Mouse (Mus musculus): ENCODE results near the gene Tmem94. TPM values are rescaled to one million over a fixed set of nuclear protein-coding genes. Genes with fewer than 3 reads are reported as not detected.
A peak's percentile ranks its signal among the peaks of the same experiment; 100 is the strongest.

Gene Tmem94
- polyA plus RNA-seq, 1 experiment from 2014 or later: 22.0 TPM

GRCm38 (mm10) chr11:115819915-115820623, 54.8 kb downstream of the Tmem94 start:
- H3K36me3 ChIP-seq (ENCODE audit: control insufficient read depth, insufficient read depth, low read length): peaks cover 14% of the 10 kb centered on the region
- 92% methylated on average over 16 of the region's 16 CpGs for WGBS

GRCm38 (mm10) chr11:115821001-115821400, 55.8 kb downstream of the Tmem94 start:
- 85% methylated on average over 4 of the region's 4 CpGs for WGBS
- no peak for ATAC-seq

More at GRCm38 (mm10) chr11:115819915-115820623, 54.8 kb downstream of the Tmem94 start:
- H3K4me1 ChIP-seq (ENCODE audit: control insufficient read depth, insufficient read depth, low read depth, low read length): peaks cover 23% of the 10 kb centered on the region
- H3K27ac ChIP-seq (ENCODE audit: low read depth, low read length): no peak overlapping the region
- H3K4me3 ChIP-seq (ENCODE audit: low read length): no peak overlapping the region
- no peak for ATAC-seq
- H3K9me3 ChIP-seq (ENCODE audit: control insufficient read depth, low read length): no peaks in the 10 kb centered on the region
- no peak overlapping the region for H3K9ac ChIP-seq (ENCODE audit: low read depth, low read length)
- peaks cover 14% of the 10 kb centered on the region for H3K27me3 ChIP-seq (replicated peaks; ENCODE audit: control insufficient read depth, insufficient read depth, low read length)
- H3K4me2 ChIP-seq (ENCODE audit: low read length): no peak overlapping the region

DNA sequence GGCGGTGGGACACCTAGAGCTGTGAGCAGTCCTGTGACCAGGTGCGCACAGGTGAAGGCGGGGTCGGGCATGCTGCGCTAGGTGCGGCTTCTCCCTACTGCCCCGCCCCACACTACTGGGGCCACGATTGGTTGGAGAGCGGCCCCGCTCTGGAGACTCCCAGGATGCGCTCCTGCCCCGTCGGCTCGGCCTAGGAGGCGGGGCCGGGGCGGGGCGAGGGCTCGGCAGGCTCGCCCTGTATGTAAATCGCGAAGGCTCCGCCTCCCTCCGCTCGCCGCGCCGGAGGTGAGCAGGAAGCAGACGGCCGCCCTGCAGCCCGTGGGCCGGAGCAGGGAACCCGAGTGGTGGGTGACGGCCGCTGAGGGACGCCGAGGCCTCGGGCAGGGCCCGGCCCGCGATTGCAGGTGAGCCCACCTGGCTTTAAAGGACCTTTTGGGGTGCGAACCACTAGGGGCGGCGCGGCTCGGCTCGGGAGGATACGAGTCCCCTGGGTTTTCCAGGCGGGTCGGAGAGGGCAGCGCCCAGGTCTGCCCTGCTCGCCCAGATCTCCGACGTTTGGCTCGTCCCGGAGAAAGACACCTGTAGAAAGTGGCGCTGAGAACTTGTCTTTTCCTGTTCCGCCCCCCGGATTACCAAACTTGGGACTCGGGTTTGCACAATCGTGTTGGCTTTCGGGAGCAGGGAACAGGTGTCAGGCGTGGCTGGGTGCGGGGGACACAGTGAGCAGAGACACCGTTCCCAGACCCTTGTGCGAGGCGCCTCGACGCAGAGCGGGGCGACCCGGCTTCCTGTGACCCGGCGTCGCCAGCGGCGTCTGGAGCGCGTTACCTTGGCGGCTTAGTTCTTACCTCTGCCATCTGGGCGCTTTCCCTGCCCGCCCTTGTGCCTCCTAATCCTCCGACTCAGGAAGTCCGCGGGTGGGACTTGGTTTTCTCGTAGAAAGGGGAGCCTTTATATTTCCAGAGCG, 58.8 kb downstream of the Tmem94 start, which contains the start of gene Llgl2:
Llgl2 (plus strand) TSS at position 276 of the 967 bp plus-strand sequence.
- peaks cover 25% of the 10 kb centered on the region for H3K27me3 ChIP-seq (replicated peaks; ENCODE audit: control insufficient read depth, insufficient read depth, low read length)
- peaks cover 14% of the 10 kb centered on the region for H3K36me3 ChIP-seq (ENCODE audit: control insufficient read depth, insufficient read depth, low read length)
- H3K9ac ChIP-seq (ENCODE audit: low read depth, low read length): peak within 1 kb of the TSS; percentile 67
- H3K9me3 ChIP-seq (ENCODE audit: control insufficient read depth, low read length): no peaks in the 10 kb centered on the region
- peak within 1 kb of the TSS; percentile 99 for H3K4me2 ChIP-seq (ENCODE audit: low read length)
- no peak within 1 kb of the TSS for H3K27ac ChIP-seq (ENCODE audit: low read depth, low read length)
- H3K4me3 ChIP-seq (ENCODE audit: low read length): peak within 1 kb of the TSS; percentile 63
- WGBS: under 1% methylated on average over 87 of the region's 87 CpGs
- ATAC-seq: peak; percentile 89
- H3K4me1 ChIP-seq (ENCODE audit: control insufficient read depth, insufficient read depth, low read depth, low read length): peaks cover 12% of the 10 kb centered on the region

More at GRCm38 (mm10) chr11:115821001-115821400, 55.8 kb downstream of the Tmem94 start:
- Histone ChIP-seq H3K4me1 (ENCODE audit: control insufficient read depth, insufficient read depth, low read depth, low read length) (peaks cover 14% of the 10 kb centered on the region), H3K9ac (ENCODE audit: low read depth, low read length) (no peak overlapping the region), H3K36me3 (ENCODE audit: control insufficient read depth, insufficient read depth, low read length) (peaks cover 14% of the 10 kb centered on the region), H3K4me2 (ENCODE audit: low read length) (no peak overlapping the region), H3K4me3 (ENCODE audit: low read length) (no peak overlapping the region), H3K27me3 (replicated peaks; ENCODE audit: control insufficient read depth, insufficient read depth, low read length) (peaks cover 21% of the 10 kb centered on the region), H3K27ac (ENCODE audit: low read depth, low read length) (no peak overlapping the region), H3K9me3 (ENCODE audit: control insufficient read depth, low read length) (no peaks in the 10 kb centered on the region)

GRCm38 (mm10) chr11:115824813-115825212, 59.6 kb downstream of the Tmem94 start:
- Histone ChIP-seq H3K27me3 (replicated peaks; ENCODE audit: control insufficient read depth, insufficient read depth, low read length) (peaks cover 25% of the 10 kb centered on the region), H3K27ac (ENCODE audit: low read depth, low read length) (no peak overlapping the region), H3K4me3 (ENCODE audit: low read length) (no peak overlapping the region; the same call in 1 of the 2 replicates), H3K9me3 (ENCODE audit: control insufficient read depth, low read length) (no peaks in the 10 kb centered on the region), H3K36me3 (ENCODE audit: control insufficient read depth, insufficient read depth, low read length) (peaks cover 14% of the 10 kb centered on the region), H3K9ac (ENCODE audit: low read depth, low read length) (no peak overlapping the region), H3K4me2 (ENCODE audit: low read length) (peak overlapping the region; percentile 99), H3K4me1 (ENCODE audit: control insufficient read depth, insufficient read depth, low read depth, low read length) (peaks cover 12% of the 10 kb centered on the region)
- WGBS: 17% methylated on average over 11 of the region's 11 CpGs
- no peak for ATAC-seq

DNA sequence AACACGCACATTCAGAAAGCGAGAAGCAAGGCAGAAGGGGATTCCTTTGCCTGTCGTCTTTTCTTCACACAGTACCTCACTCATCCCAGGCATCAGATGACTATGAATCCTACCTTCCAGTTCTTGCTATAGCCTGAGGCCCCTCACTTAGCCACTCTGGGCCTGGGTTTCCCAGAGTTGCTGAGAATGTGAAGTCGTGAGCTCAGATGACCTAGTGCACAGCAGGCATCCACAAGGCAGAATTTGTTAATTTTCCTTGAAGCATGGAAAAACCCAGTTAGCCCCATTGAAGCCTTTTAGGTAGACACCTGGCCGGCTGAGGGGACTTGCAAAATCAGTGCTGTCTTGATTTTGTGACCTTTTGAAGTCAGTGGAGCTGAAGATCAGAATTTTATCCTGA, 61.3 kb downstream of the Tmem94 start:
- H3K4me3 ChIP-seq (ENCODE audit: low read length): no peak overlapping the region
- ATAC-seq: no peak
- H3K27me3 ChIP-seq (replicated peaks; ENCODE audit: control insufficient read depth, insufficient read depth, low read length): peaks cover 31% of the 10 kb centered on the region
- peaks cover 12% of the 10 kb centered on the region for H3K4me1 ChIP-seq (ENCODE audit: control insufficient read depth, insufficient read depth, low read depth, low read length)
- H3K27ac ChIP-seq (ENCODE audit: low read depth, low read length): no peak overlapping the region
- no peaks in the 10 kb centered on the region for H3K9me3 ChIP-seq (ENCODE audit: control insufficient read depth, low read length)
- no peak overlapping the region for H3K4me2 ChIP-seq (ENCODE audit: low read length)
- 45% methylated on average over 5 of the region's 5 CpGs for WGBS
- 0 out of 2 replicates have a peak, but pooled peaks cover 1% of the 10 kb centered on the region for H3K36me3 ChIP-seq (ENCODE audit: control insufficient read depth, insufficient read depth, low read length)
- no peak overlapping the region for H3K9ac ChIP-seq (ENCODE audit: low read depth, low read length)

- H3K27ac ChIP-seq (ENCODE audit: low read depth, low read length): no peak overlapping the region
- H3K9ac ChIP-seq (ENCODE audit: low read depth, low read length): no peak overlapping the region
- no peak overlapping the region for H3K4me3 ChIP-seq (ENCODE audit: low read length)
- H3K9me3 ChIP-seq (ENCODE audit: control insufficient read depth, low read length): no peaks in the 10 kb centered on the region
- H3K4me1 ChIP-seq (ENCODE audit: control insufficient read depth, insufficient read depth, low read depth, low read length): peaks cover 12% of the 10 kb centered on the region
- H3K4me2 ChIP-seq (ENCODE audit: low read length): no peak overlapping the region
- H3K27me3 ChIP-seq (replicated peaks; ENCODE audit: control insufficient read depth, insufficient read depth, low read length): peaks cover 31% of the 10 kb centered on the region
- 81% methylated on average over 6 of the region's 6 CpGs for WGBS
- no peaks in the 10 kb centered on the region for H3K36me3 ChIP-seq (ENCODE audit: control insufficient read depth, insufficient read depth, low read length)
- ATAC-seq: no peak
These were observed 62.4 kb downstream of the Tmem94 start for GRCm38 (mm10) chr11:115827624-115828023.

- WGBS: 65% methylated on average over 4 of the region's 4 CpGs
- no peak for ATAC-seq
- no peak overlapping the region for H3K4me3 ChIP-seq (ENCODE audit: low read length)
- no peaks in the 10 kb centered on the region for H3K9me3 ChIP-seq (ENCODE audit: control insufficient read depth, low read length)
- peaks cover 6% of the 10 kb centered on the region for H3K4me1 ChIP-seq (ENCODE audit: control insufficient read depth, insufficient read depth, low read depth, low read length)
- no peak overlapping the region for H3K9ac ChIP-seq (ENCODE audit: low read depth, low read length)
- peaks cover 25% of the 10 kb centered on the region for H3K27me3 ChIP-seq (replicated peaks; ENCODE audit: control insufficient read depth, insufficient read depth, low read length)
- H3K27ac ChIP-seq (ENCODE audit: low read depth, low read length): no peak overlapping the region
- H3K36me3 ChIP-seq (ENCODE audit: control insufficient read depth, insufficient read depth, low read length): no peaks in the 10 kb centered on the region
- H3K4me2 ChIP-seq (ENCODE audit: low read length): no peak overlapping the region
These were observed 63.8 kb downstream of the Tmem94 start for GRCm38 (mm10) chr11:115829036-115829435.

GRCm38 (mm10) chr11:115830550-115831325, 65.5 kb downstream of the Tmem94 start:
- WGBS: 26% methylated on average over 25 of the region's 25 CpGs
- Histone ChIP-seq H3K9me3 (ENCODE audit: control insufficient read depth, low read length) (no peaks in the 10 kb centered on the region), H3K4me3 (ENCODE audit: low read length) (no peak overlapping the region), H3K27ac (ENCODE audit: low read depth, low read length) (no peak overlapping the region), H3K4me1 (ENCODE audit: control insufficient read depth, insufficient read depth, low read depth, low read length) (no peaks in the 10 kb centered on the region), H3K27me3 (replicated peaks; ENCODE audit: control insufficient read depth, insufficient read depth, low read length) (peaks cover 13% of the 10 kb centered on the region), H3K36me3 (ENCODE audit: control insufficient read depth, insufficient read depth, low read length) (no peaks in the 10 kb centered on the region), H3K4me2 (ENCODE audit: low read length) (no peak overlapping the region), H3K9ac (ENCODE audit: low read depth, low read length) (no peak overlapping the region)
- no peak for ATAC-seq

Measured in hindbrain, embryonic 16.5 days (tissue).